Mouse (Mus musculus): ENCODE results near the gene Adgrg5. TPM values are rescaled to one million over a fixed set of nuclear protein-coding genes. Genes with fewer than 3 reads are reported as not detected.

Gene Adgrg5
- not detected for polyA plus RNA-seq (2012; fragmentation: generic; extraction: Trizol)

DNA sequence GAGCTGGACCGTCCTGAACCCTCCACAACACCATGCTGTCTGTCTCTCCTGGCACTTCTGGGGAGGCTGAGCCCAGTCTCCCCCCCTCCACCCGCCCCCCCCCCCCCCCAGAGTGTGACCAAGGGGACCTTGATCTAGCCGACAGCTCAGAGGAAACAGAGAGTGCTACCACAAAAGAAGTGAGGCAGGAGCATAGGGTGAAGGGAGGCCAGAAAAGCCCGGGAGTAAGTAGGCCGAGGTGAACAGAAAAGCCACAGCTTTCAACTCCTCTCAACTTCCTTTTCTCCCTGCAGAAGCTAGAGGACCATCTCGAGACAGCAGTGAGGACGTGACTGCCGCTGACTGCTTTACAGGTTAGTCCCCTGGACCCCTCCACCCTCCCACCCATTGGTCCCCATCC, at the start of gene Adgrg5:
Gene Adgrg5 (plus strand): TSS at position 290 of the 400 bp plus-strand sequence.
- no peaks in the 10 kb centered on the region for H3K79me2 ChIP-seq (ENCODE audit: control insufficient read depth, insufficient read depth)

DNA sequence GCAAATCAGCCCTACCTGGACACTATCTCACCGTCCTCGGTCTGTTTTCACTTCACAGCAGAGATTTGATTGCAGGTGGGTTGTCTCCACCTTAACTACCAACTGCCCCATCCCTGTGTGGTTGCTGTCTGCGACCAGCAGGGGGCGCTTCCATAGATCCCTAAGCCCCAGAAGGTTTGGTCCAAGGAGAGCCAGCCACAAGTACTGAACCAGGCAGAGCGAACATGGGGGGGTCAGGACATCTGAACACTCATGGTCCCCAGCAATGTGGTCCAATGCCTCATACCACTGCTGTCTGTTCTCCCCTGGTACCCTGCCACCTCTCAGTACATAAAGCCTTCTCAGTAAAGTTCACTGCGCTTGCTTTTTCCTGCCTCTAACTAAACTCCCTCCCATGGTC, 49.1 kb upstream of the Adgrg5 start:
- TF ChIP-seq POLR2A (IDR thresholded peaks at IDR 0.05; ENCODE audit: insufficient read length, low read depth): no peak
- no peak for TF ChIP-seq MAX (IDR thresholded peaks at IDR 0.05; ENCODE audit: low read depth)
- TF ChIP-seq USF1 (IDR thresholded peaks at IDR 0.05; ENCODE audit: low read depth): no peak
- no peak for TF ChIP-seq MYOG (IDR thresholded peaks at IDR 0.05; ENCODE audit: control insufficient read depth in 1 of 3, insufficient read depth in 1 of 3, insufficient read length in 2 of 3, low read depth in 2 of 3)
- no peak for TF ChIP-seq SRF (IDR thresholded peaks at IDR 0.05; ENCODE audit: control insufficient read depth, insufficient read length, low read depth)
- no peak for TF ChIP-seq E2F4 (IDR thresholded peaks at IDR 0.05; ENCODE audit: insufficient read depth)
- TF ChIP-seq MYOD1 (IDR thresholded peaks at IDR 0.05; ENCODE audit: control insufficient read depth in 1 of 3, insufficient read length in 2 of 3, low read depth in 2 of 3): no peak
- no peak for TF ChIP-seq TCF12 (IDR thresholded peaks at IDR 0.05; ENCODE audit: insufficient read depth, poor library complexity, severe bottlenecking)
- TF ChIP-seq POLR2AphosphoS2 (IDR thresholded peaks at IDR 0.05; ENCODE audit: insufficient read length, low read depth): no peak
- TF ChIP-seq REST (IDR thresholded peaks at IDR 0.05; ENCODE audit: insufficient read depth, insufficient read length): no peak
- no peak for TF ChIP-seq CEBPB (IDR thresholded peaks at IDR 0.05; ENCODE audit: insufficient read depth, poor library complexity, severe bottlenecking)
- no peak for TF ChIP-seq TCF3 (IDR thresholded peaks at IDR 0.05; ENCODE audit: insufficient read length, low read depth)
- Histone ChIP-seq H3K4me3 (no peak overlapping the region), H3K36me3 (ENCODE audit: control insufficient read depth, insufficient read depth) (no peaks in the 10 kb centered on the region), H3ac (ENCODE audit: control insufficient read depth, insufficient read length) (no peak overlapping the region), H3K27me3 (ENCODE audit: control insufficient read depth, insufficient read depth, insufficient read length) (no peaks in the 10 kb centered on the region), H3K79me2 (ENCODE audit: control insufficient read depth, insufficient read depth) (no peaks in the 10 kb centered on the region), H3K4me2 (ENCODE audit: low read depth) (no peak overlapping the region)

More for the DNA sequence above, at the start of gene Adgrg5:
- H3ac ChIP-seq (ENCODE audit: control insufficient read depth, insufficient read length): no peak within 1 kb of the TSS
- no peak within 1 kb of the TSS for H3K4me2 ChIP-seq (ENCODE audit: low read depth)
- no peak for TF ChIP-seq USF1 (IDR thresholded peaks at IDR 0.05; ENCODE audit: low read depth)
- no peak for TF ChIP-seq MYOD1 (IDR thresholded peaks at IDR 0.05; ENCODE audit: control insufficient read depth in 1 of 3, insufficient read length in 2 of 3, low read depth in 2 of 3)
- TF ChIP-seq CEBPB (IDR thresholded peaks at IDR 0.05; ENCODE audit: insufficient read depth, poor library complexity, severe bottlenecking): no peak
- TF ChIP-seq TCF3 (IDR thresholded peaks at IDR 0.05; ENCODE audit: insufficient read length, low read depth): no peak
- H3K4me3 ChIP-seq: no peak within 1 kb of the TSS
- no peaks in the 10 kb centered on the region for H3K27me3 ChIP-seq (ENCODE audit: control insufficient read depth, insufficient read depth, insufficient read length)
- no peaks in the 10 kb centered on the region for H3K36me3 ChIP-seq (ENCODE audit: control insufficient read depth, insufficient read depth)

GRCm38 (mm10) chr8:94875096-94875870, 48.2 kb upstream of the Adgrg5 start:
- Histone ChIP-seq H3K4me3 (peak overlapping the region; percentile 32), H3K36me3 (ENCODE audit: control insufficient read depth, insufficient read depth) (no peaks in the 10 kb centered on the region), H3K79me2 (ENCODE audit: control insufficient read depth, insufficient read depth) (no peaks in the 10 kb centered on the region), H3ac (ENCODE audit: control insufficient read depth, insufficient read length) (no peak overlapping the region), H3K27me3 (ENCODE audit: control insufficient read depth, insufficient read depth, insufficient read length) (no peaks in the 10 kb centered on the region), H3K4me2 (ENCODE audit: low read depth) (peak overlapping the region; percentile 89)
- no peak for TF ChIP-seq SRF (IDR thresholded peaks at IDR 0.05; ENCODE audit: control insufficient read depth, insufficient read length, low read depth)
- no peak for TF ChIP-seq TCF12 (IDR thresholded peaks at IDR 0.05; ENCODE audit: insufficient read depth, poor library complexity, severe bottlenecking)
- TF ChIP-seq MYOG (IDR thresholded peaks at IDR 0.05; ENCODE audit: control insufficient read depth in 1 of 3, insufficient read depth in 1 of 3, insufficient read length in 2 of 3, low read depth in 2 of 3): no peak
- TF ChIP-seq E2F4 (IDR thresholded peaks at IDR 0.05; ENCODE audit: insufficient read depth): no peak
- no peak for TF ChIP-seq POLR2A (IDR thresholded peaks at IDR 0.05; ENCODE audit: insufficient read length, low read depth)
- no peak for TF ChIP-seq TCF3 (IDR thresholded peaks at IDR 0.05; ENCODE audit: insufficient read length, low read depth)
- TF ChIP-seq CEBPB (IDR thresholded peaks at IDR 0.05; ENCODE audit: insufficient read depth, poor library complexity, severe bottlenecking): no peak
- no peak for TF ChIP-seq REST (IDR thresholded peaks at IDR 0.05; ENCODE audit: insufficient read depth, insufficient read length)
- no peak for TF ChIP-seq USF1 (IDR thresholded peaks at IDR 0.05; ENCODE audit: low read depth)
- TF ChIP-seq MYOD1 (IDR thresholded peaks at IDR 0.05; ENCODE audit: control insufficient read depth in 1 of 3, insufficient read length in 2 of 3, low read depth in 2 of 3): no peak
- TF ChIP-seq MAX (IDR thresholded peaks at IDR 0.05; ENCODE audit: low read depth): no peak
- no peak for TF ChIP-seq POLR2AphosphoS2 (IDR thresholded peaks at IDR 0.05; ENCODE audit: insufficient read length, low read depth)

- Histone ChIP-seq H3ac (ENCODE audit: control insufficient read depth, insufficient read length) (no peak overlapping the region), H3K79me2 (ENCODE audit: control insufficient read depth, insufficient read depth) (no peaks in the 10 kb centered on the region), H3K4me3 (peak overlapping the region; percentile 32), H3K4me2 (ENCODE audit: low read depth) (peak overlapping the region; percentile 89), H3K36me3 (ENCODE audit: control insufficient read depth, insufficient read depth) (no peaks in the 10 kb centered on the region), H3K27me3 (ENCODE audit: control insufficient read depth, insufficient read depth, insufficient read length) (no peaks in the 10 kb centered on the region)
- TF ChIP-seq MYOG (IDR thresholded peaks at IDR 0.05; ENCODE audit: control insufficient read depth in 1 of 3, insufficient read depth in 1 of 3, insufficient read length in 2 of 3, low read depth in 2 of 3) (no peak), MYOD1 (IDR thresholded peaks at IDR 0.05; ENCODE audit: control insufficient read depth in 1 of 3, insufficient read length in 2 of 3, low read depth in 2 of 3) (no peak), USF1 (IDR thresholded peaks at IDR 0.05; ENCODE audit: low read depth) (no peak), TCF3 (IDR thresholded peaks at IDR 0.05; ENCODE audit: insufficient read length, low read depth) (no peak), REST (IDR thresholded peaks at IDR 0.05; ENCODE audit: insufficient read depth, insufficient read length) (no peak), POLR2A (IDR thresholded peaks at IDR 0.05; ENCODE audit: insufficient read length, low read depth) (no peak), MAX (IDR thresholded peaks at IDR 0.05; ENCODE audit: low read depth) (no peak), POLR2AphosphoS2 (IDR thresholded peaks at IDR 0.05; ENCODE audit: insufficient read length, low read depth) (no peak), SRF (IDR thresholded peaks at IDR 0.05; ENCODE audit: control insufficient read depth, insufficient read length, low read depth) (no peak), TCF12 (IDR thresholded peaks at IDR 0.05; ENCODE audit: insufficient read depth, poor library complexity, severe bottlenecking) (no peak), E2F4 (IDR thresholded peaks at IDR 0.05; ENCODE audit: insufficient read depth) (no peak)
Measured at GRCm38 (mm10) chr8:94875871-94876150, 47.7 kb upstream of the Adgrg5 start.
